Mouse (Mus musculus) heart, embryonic 14.5 days (tissue): ENCODE measurements around the gene Amdhd2. TPM values are rescaled to one million over a fixed set of nuclear protein-coding genes. Genes with fewer than 3 reads are reported as not detected.
"Not testable (repeated sequence)": the region's sequence is repeated elsewhere in the genome, so short reads cannot be mapped to it uniquely, and the experiment has no call there.

Experiments used
- ATAC-seq: fragments of 200-750 bp; cut with Nextera tagmentation; 2 replicates; pipeline ENCODE4 v1.8.0; 2017; ENCODE audit warnings: low read depth, moderate TSS enrichment; ENCODE audit not compliant: insufficient number of reproducible peaks, insufficient read depth, low FRiP score
- H3K27ac ChIP-seq, 2 experiments: fragments of 200-500 bp in 1 of 2; fragments of 300-500 bp in 1 of 2; sonication (generic) in 1 of 2; replicated peaks in 1 of 2; 2 replicates each; pipeline ENCODE4 v1.5.1; 2012 to 2014; ENCODE audit warnings: low read depth in 2 of 2, low read length in 2 of 2, control low read depth in 1 of 2, mild to moderate bottlenecking in 1 of 2, mixed read lengths in 1 of 2; ENCODE audit not compliant: control insufficient read depth in 1 of 2, insufficient read depth in 1 of 2
- H3K27me3 ChIP-seq: fragments of 300-500 bp; sonication (generic); 2 replicates; pipeline ENCODE4 v1.6.1; 2014; ENCODE audit warnings: mild to moderate bottlenecking, low read length, control low read depth; ENCODE audit not compliant: control insufficient read depth, insufficient read depth
- H3K36me3 ChIP-seq: fragments of 300-500 bp; sonication (generic); 2 replicates; pipeline ENCODE4 v1.6.1; 2014; ENCODE audit warnings: mild to moderate bottlenecking, control low read depth, low read length, mixed read lengths; ENCODE audit not compliant: control insufficient read depth, insufficient read depth
- H3K4me1 ChIP-seq, 2 experiments: fragments of 200-500 bp in 1 of 2; fragments of 300-500 bp in 1 of 2; sonication (generic) in 1 of 2; 2 replicates each; pipeline ENCODE4 v1.6.1; 2012 to 2014; ENCODE audit warnings: low read length in 2 of 2, control low read depth in 1 of 2, mixed read lengths in 1 of 2; ENCODE audit not compliant: control insufficient read depth in 2 of 2, insufficient read depth in 2 of 2
- H3K4me2 ChIP-seq: fragments of 300-500 bp; sonication (generic); 2 replicates; pipeline ENCODE4 v1.6.1; 2014; ENCODE audit warnings: mild to moderate bottlenecking, low read length
- H3K4me3 ChIP-seq, 2 experiments: fragments of 200-500 bp in 1 of 2; fragments of 300-500 bp in 1 of 2; sonication (generic) in 1 of 2; 2 replicates each; pipeline ENCODE4 v1.5.1; 2012 to 2014; ENCODE audit warnings: low read length in 2 of 2, mild to moderate bottlenecking in 2 of 2, control low read depth in 1 of 2, low read depth in 1 of 2, moderate library complexity in 1 of 2; ENCODE audit not compliant: control insufficient read depth in 1 of 2, insufficient read depth in 1 of 2
- H3K9ac ChIP-seq: fragments of 300-500 bp; sonication (generic); 2 replicates; pipeline ENCODE4 v1.6.1; 2014; ENCODE audit warnings: mild to moderate bottlenecking, low read length
- H3K9me3 ChIP-seq: fragments of 300-500 bp; sonication (generic); 2 replicates; pipeline ENCODE4 v1.6.1; 2016; ENCODE audit warnings: low read length, control low read depth; ENCODE audit not compliant: control insufficient read depth
- WGBS: fragments of 180-500 bp; shearing (Covaris S2); extraction: QIAGEN DNeasy Blood & Tissue Kit; methylation state at CpG from one replicate; pipeline ENCODE4 v1.1.7; 2014; 5-methylcytosine and 5-hydroxymethylcytosine counted together
- polyA plus RNA-seq: library from polyadenylated mRNA; unstranded; fragments of >200 nt; fragmentation: Nextera tagmentation; extraction: Ambion mirVana; gene quantifications from 2 replicates; pipeline ENCODE4 v1.2.1, GENCODE M21; 2014

Gene Amdhd2
- polyA plus RNA-seq, 1 experiment from 2014 or later, result 23.6 TPM

DNA sequence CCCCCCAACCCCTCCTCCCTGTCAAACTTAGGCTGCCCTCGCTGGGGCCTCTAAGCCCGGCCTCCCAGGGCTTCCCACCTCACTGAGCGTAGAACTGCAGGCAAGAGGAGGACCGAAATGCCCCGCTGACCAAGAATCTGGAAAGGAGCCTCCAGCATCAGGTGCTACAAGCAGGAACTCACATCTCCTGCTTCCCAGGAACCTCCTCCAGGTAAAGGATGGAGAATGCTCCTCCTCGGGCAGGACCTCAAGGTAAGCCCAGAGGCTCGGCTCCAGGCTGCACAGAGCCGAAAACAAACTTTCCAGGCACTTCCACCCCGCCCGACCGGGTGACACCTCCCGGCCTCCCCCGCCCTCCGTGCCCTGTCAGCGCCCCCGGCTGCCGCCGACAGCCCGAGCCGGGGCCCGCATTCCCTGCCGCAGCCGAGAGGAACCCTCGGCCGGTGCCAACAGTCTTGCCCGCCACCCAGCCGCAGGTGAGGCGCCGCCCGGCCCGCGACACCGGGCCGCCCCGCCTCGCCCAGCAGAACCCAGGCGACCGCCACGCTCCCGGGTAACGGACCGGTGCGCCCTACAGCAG, 22.6 kb downstream of the Amdhd2 start:
- ATAC-seq, result peak; percentile 20
- Histone ChIP-seq H3K4me3 (peak overlapping the region; percentile 95 to 99), H3K27ac (peak overlapping the region; percentile 93 to 95), H3K9me3 (no peaks in the 10 kb centered on the region), H3K27me3 (no peaks in the 10 kb centered on the region), H3K4me2 (peak overlapping the region; percentile 71), H3K9ac (peak overlapping the region; percentile 97), H3K36me3 (no peaks in the 10 kb centered on the region), H3K4me1 (peaks cover 5 to 38% of the 10 kb centered on the region in 2 experiments; a peak in 3 of 4 replicates)
- under 1% methylated on average over 43 of the region's 43 CpGs for WGBS

DNA sequence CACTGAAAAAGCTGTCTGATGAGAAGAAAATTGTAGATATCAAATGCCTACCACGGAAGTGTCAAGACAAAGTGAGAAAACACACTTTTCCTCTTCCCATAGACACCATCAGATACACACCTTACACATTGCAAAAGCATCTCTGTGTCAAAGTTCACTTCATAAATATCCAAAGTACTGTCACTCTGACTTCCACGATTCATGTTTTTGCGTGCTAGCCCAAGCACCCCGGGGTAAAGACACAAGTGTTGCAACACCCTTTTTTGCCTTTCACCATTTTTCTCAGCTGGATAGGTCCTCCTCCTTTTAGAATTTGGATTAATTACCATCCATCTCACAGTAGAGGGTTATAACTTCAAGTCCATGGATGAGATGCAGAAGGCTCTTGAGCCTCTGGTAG, 23.6 kb downstream of the Amdhd2 start:
- Histone ChIP-seq H3K4me3 (peak overlapping the region in 1 of 2 experiments; percentile 95; a peak in 1 of 4 replicates), H3K9me3 (no peaks in the 10 kb centered on the region), H3K27me3 (no peaks in the 10 kb centered on the region), H3K27ac (peak overlapping the region in 1 of 2 experiments; percentile 95; a peak in 1 of 4 replicates), H3K4me2 (peak overlapping the region; percentile 71), H3K9ac (peak overlapping the region; percentile 97), H3K36me3 (no peaks in the 10 kb centered on the region), H3K4me1 (peaks cover 5 to 38% of the 10 kb centered on the region in 2 experiments; a peak in 3 of 4 replicates)
- no peak for ATAC-seq
- WGBS, result 84% methylated on average over 4 of the region's 4 CpGs

DNA sequence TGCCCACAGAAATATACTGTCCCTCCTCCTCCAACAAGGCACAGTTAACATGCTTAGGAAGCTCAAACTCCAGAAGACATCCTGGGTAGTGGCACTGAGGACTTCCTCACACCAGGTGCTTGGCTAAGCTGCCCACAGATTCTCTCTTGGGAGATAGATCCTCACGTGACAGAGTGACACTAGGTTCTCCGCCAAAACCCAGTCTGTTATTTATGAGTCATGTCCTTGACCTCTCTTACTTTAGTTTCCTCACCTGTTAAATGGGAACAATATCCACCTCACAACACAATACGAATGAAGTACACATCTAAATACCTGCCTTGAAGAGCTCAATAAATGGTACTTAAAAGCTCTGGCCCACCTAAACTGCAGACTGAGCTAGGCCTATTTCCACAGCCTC, 24.3 kb downstream of the Amdhd2 start:
- 83% methylated on average over 3 of the region's 3 CpGs for WGBS
- Histone ChIP-seq H3K36me3 (no peaks in the 10 kb centered on the region), H3K4me3 (no peak overlapping the region), H3K9ac (no peak overlapping the region), H3K4me2 (no peak overlapping the region), H3K4me1 (peaks cover 5 to 41% of the 10 kb centered on the region in 2 experiments; a peak in 3 of 4 replicates), H3K27ac (no peak overlapping the region), H3K27me3 (no peaks in the 10 kb centered on the region), H3K9me3 (no peaks in the 10 kb centered on the region)
- ATAC-seq, result no peak

DNA sequence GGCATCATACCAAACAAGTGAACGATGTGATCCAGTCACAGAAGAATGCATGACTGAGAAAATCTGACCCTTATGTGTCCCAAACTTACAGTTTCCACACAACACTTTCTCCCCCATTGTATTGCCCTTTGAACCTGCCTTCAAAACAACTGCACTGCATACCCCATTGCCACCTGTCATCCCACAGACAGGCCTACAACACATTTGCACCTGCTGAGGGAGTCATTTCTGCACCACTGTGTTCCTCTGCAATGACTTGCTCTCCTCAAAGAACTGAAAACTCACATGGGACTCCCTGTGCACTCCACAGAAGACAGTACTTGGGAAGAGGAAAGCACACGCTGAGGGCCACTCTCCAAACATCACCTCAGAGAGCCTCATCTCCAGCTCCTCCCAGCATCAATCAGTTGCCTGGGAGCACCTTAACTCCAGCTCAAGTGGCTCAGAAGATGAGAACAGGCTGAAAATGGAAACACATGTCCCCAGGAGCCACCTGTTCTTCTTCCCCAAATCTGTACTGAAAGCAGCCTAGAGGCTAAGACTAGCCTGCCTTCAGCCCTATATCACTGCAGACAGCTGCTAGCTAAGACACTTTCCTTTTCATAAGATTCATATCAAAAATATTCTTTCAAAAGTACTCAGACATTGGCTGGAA, 26.2 kb downstream of the Amdhd2 start:
- Histone ChIP-seq H3K4me1 (peaks cover 5 to 40% of the 10 kb centered on the region in 2 experiments; a peak in 3 of 4 replicates), H3K4me3 (no peak overlapping the region), H3K27ac (0 out of 4 replicates have a peak overlapping the region, but pooled peaks of 1 of the 2 experiments have one; percentile 11), H3K36me3 (no peaks in the 10 kb centered on the region), H3K4me2 (no peak overlapping the region), H3K27me3 (no peaks in the 10 kb centered on the region), H3K9me3 (no peaks in the 10 kb centered on the region), H3K9ac (no peak overlapping the region; the same call in 1 of the 2 replicates)
- 47% methylated on average over 2 of the region's 2 CpGs for WGBS
- no peak for ATAC-seq

DNA sequence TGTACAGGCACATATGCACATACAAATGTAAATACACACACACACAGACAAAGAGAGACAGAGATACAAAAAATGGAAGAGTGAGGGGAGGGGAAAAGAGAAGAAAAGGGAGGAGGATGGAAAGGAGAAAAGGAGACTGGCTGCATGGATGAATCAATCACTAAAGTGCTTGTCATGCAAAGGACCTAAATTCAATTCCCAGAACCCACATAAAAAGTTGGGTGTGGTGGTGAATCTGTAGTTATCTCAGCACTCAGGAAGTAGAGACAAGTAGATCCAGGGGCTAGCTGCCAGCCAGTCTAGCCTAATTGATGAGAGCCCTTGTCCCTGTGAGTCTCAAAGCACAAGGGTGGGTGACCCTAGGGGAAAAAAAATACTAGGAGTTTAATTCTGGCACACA, 29.5 kb downstream of the Amdhd2 start:
- peaks cover 2 to 25% of the 10 kb centered on the region in 2 experiments; a peak in 3 of 4 replicates for H3K4me1 ChIP-seq
- no peak overlapping the region for H3K4me3 ChIP-seq
- no peaks in the 10 kb centered on the region for H3K36me3 ChIP-seq
- no peak overlapping the region for H3K9ac ChIP-seq
- no peaks in the 10 kb centered on the region for H3K27me3 ChIP-seq
- H3K4me2 ChIP-seq, result no peak overlapping the region
- no peak for ATAC-seq
- H3K27ac ChIP-seq, result no peak overlapping the region
- no peaks in the 10 kb centered on the region for H3K9me3 ChIP-seq

DNA sequence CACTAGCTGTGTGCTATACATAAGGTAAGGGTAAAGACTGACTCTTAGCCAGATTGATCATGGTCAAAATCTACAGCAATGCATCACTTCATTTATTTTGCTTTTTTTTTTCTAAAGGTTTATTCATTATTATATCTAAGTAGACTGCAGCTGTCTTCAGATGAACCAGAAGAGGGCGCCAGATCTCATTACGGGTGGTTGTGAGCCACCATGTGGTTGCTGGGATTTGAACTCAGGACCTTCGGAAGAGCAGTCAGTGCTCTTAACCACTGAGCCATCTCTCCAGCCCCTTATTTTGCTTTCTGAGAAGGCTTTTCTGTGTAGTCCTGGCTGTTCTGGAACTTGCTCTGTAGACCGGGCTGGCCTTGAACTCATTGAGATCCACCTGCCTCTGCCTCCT, 30.6 kb downstream of the Amdhd2 start:
- H3K27ac ChIP-seq, H3K9me3 ChIP-seq, H3K4me3 ChIP-seq, H3K27me3 ChIP-seq, H3K36me3 ChIP-seq, H3K9ac ChIP-seq, ATAC-seq, H3K4me2 ChIP-seq: not testable (repeated sequence)
- 92% methylated on average over 4 of the region's 4 CpGs for WGBS
- peaks cover 2 to 23% of the 10 kb centered on the region in 2 experiments; a peak in 3 of 4 replicates for H3K4me1 ChIP-seq

DNA sequence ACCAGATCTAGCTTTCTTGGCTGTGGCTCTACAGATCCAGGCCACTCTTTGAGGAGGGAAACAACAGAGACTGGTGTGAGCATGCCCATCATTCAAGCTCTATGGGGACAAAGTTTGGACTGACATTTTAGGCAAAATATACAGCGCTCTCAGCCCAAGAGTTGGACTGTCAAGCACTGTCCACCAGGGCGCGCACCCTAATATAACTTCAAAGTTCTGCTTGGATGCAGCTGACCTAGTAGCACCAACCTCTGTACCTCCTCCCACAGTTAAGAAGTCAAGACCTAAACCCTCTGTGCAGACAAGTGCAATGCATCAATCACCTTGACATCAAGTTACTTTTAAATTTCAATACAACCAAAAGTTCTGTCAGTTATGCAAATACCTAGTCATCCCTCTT, 32.0 kb downstream of the Amdhd2 start:
- Histone ChIP-seq H3K4me3 (no peak overlapping the region), H3K27ac (no peak overlapping the region), H3K9ac (no peak overlapping the region), H3K4me2 (no peak overlapping the region), H3K9me3 (no peaks in the 10 kb centered on the region), H3K4me1 (peaks cover 0 to 9% of the 10 kb centered on the region in 2 experiments; a peak in 1 of 4 replicates), H3K27me3 (no peaks in the 10 kb centered on the region), H3K36me3 (no peaks in the 10 kb centered on the region)
- no peak for ATAC-seq
- 85% methylated on average over 3 of the region's 3 CpGs for WGBS
